Comparison of ENCODE assay signal across 9 mouse cellular contexts in the genomic region with DNA sequence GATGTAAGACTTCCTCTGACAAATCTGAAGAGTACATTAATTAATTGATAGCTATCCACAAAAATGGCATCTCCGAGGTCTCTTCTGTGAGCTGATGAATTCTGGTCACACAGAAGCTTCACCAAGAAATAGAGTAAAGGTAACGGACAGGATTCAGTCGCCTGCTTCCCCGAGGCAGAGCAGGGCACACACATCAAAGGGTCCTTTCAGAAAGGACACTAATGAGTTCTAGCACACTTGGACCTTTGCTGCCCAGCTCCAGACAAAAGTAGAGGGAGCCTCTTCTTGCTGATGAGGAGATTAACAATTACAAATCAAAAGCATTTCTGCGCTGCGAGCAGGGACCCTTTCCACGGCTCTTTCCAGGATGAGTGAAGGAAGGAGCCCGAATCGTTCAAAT.
DNase-seq lines count a peak whose midpoint lies in the region; ATAC-seq lines count a peak whose summit lies in the region.
"Had no signal": no experiment of that assay in that cellular context is flagged by ENCODE, and none has a peak within 500 bp of the region (broad histone marks: within the 10 kb centered on the region; RNA-seq: fewer than 3 reads in every experiment).

No protein-coding gene starts in this region.

- WGBS in heart, embryonic 14.5 days: 50% methylated on average over 9 of the region's 9 CpGs
- WGBS in neural tube, embryonic 13.5 days: 34% methylated on average over 9 of the region's 9 CpGs
- 43% methylated on average over 9 of the region's 9 CpGs for WGBS in limb, embryonic 12.5 days

- peak overlapping the region; percentile 50 to 83 for H3K27ac ChIP-seq in heart, embryonic 14.5 days (replicated peaks in 1 of 2; ENCODE audit: control insufficient read depth in 1 of 2, insufficient read depth in 1 of 2, low read depth in 2 of 2, low read length in 2 of 2)
- H3K27ac ChIP-seq in neural tube, embryonic 13.5 days (replicated peaks): peak overlapping the region; percentile 61
- no peak overlapping the region for H3K27ac ChIP-seq in limb, embryonic 12.5 days

- peak overlapping the region; percentile 57 for H3K9ac ChIP-seq in heart, embryonic 14.5 days (ENCODE audit: low read length)
- H3K9ac ChIP-seq in neural tube, embryonic 13.5 days: no peak overlapping the region
- no peak overlapping the region for H3K9ac ChIP-seq in limb, embryonic 12.5 days (replicated peaks)

- no peak for DNase-seq in heart, postnatal 10 days
- no peak for DNase-seq in neural tube, embryonic 10.5 days (ENCODE audit: extremely low spot score, low spot score)
- DNase-seq in cerebellum, postnatal 10 days: no peak
- no peak for DNase-seq in left cerebral cortex, postnatal 36 days (ENCODE audit: low spot score in 2 of 2)
- no peak for DNase-seq in spleen, postnatal 4 days (ENCODE audit: low spot score in 2 of 2)
- DNase-seq: right cerebral cortex, postnatal 25 days had no signal

- H3K4me2 ChIP-seq in heart, embryonic 14.5 days (ENCODE audit: low read length): peak overlapping the region; percentile 31
- peak overlapping the region; percentile 23 for H3K4me2 ChIP-seq in neural tube, embryonic 13.5 days
- peak overlapping the region; percentile 1; the same call in 1 of the 2 replicates for H3K4me2 ChIP-seq in limb, embryonic 12.5 days

- peak overlapping the region; percentile 27 to 30 for H3K4me3 ChIP-seq in heart, embryonic 14.5 days (ENCODE audit: control insufficient read depth in 1 of 2, insufficient read depth in 1 of 2, low read depth in 1 of 2, low read length in 2 of 2)
- H3K4me3 ChIP-seq in neural tube, embryonic 13.5 days: no peak overlapping the region
- no peak overlapping the region for H3K4me3 ChIP-seq in limb, embryonic 12.5 days (replicated peaks)

- H3K4me1 ChIP-seq in heart, embryonic 14.5 days (ENCODE audit: control insufficient read depth in 2 of 2, insufficient read depth in 2 of 2, low read length in 2 of 2): peaks cover 10 to 13% of the 10 kb centered on the region in 2 experiments
- peaks cover 28% of the 10 kb centered on the region for H3K4me1 ChIP-seq in neural tube, embryonic 13.5 days (replicated peaks)
- peaks cover 15% of the 10 kb centered on the region; the same call in 1 of the 2 replicates for H3K4me1 ChIP-seq in limb, embryonic 12.5 days (replicated peaks)

- no peaks in the 10 kb centered on the region for H3K36me3 ChIP-seq in heart, embryonic 14.5 days (ENCODE audit: control insufficient read depth, insufficient read depth, low read length)
- H3K36me3 ChIP-seq in neural tube, embryonic 13.5 days: no peaks in the 10 kb centered on the region
- H3K36me3 ChIP-seq in limb, embryonic 12.5 days: no peaks in the 10 kb centered on the region

- intact Hi-C loops in heart, postnatal 10 days (cut with DNase I): no loop called here
- intact Hi-C loops in left cerebral cortex, postnatal 36 days (cut with DNase I): no loop called here

- no peak for ATAC-seq in heart, embryonic 14.5 days (ENCODE audit: insufficient number of reproducible peaks, insufficient read depth, low FRiP score, low read depth)
- ATAC-seq in neural tube, embryonic 13.5 days (ENCODE audit: low read depth): no peak
- ATAC-seq in limb, embryonic 12.5 days (ENCODE audit: insufficient number of reproducible peaks, insufficient read depth, low FRiP score, low TSS enrichment, low read depth): no peak

- no peaks in the 10 kb centered on the region for H3K9me3 ChIP-seq in heart, embryonic 14.5 days (ENCODE audit: control insufficient read depth, low read length)
- no peaks in the 10 kb centered on the region for H3K9me3 ChIP-seq in neural tube, embryonic 13.5 days
- H3K9me3 ChIP-seq in limb, embryonic 12.5 days: no peaks in the 10 kb centered on the region

- no peaks in the 10 kb centered on the region for H3K27me3 ChIP-seq in heart, embryonic 14.5 days (ENCODE audit: control insufficient read depth, insufficient read depth, low read length)
- H3K27me3 ChIP-seq in neural tube, embryonic 13.5 days: no peaks in the 10 kb centered on the region
- H3K27me3 ChIP-seq in limb, embryonic 12.5 days: no peaks in the 10 kb centered on the region

Comparison
In these comparisons a context has a peak if more than half of its experiments do, and no peak if none do; other contexts are left out.
1. H3K4me3 ChIP-seq: peak in heart, embryonic 14.5 days (2 of 2); none in neural tube, embryonic 13.5 days (single experiment) and limb, embryonic 12.5 days (single experiment).
2. Peak in every context shown above with its lines, with median percentiles within 50 percentile points of each other: H3K4me2 ChIP-seq.